Mouse (Mus musculus): ENCODE data around the gene Syn3. TPM values are rescaled to one million over a fixed set of nuclear protein-coding genes. Genes with fewer than 3 reads are reported as not detected.

Syn3 gene
- 0.59 and 0.66 TPM in 2 replicates for polyA plus RNA-seq (2012; rRNA removed; ENCODE audit: low replicate concordance)

GRCm38 (mm10) chr10:86498673-86499391, at the start of gene Syn3:
Syn3 (minus strand) TSS chr10:86498896.

DNA sequence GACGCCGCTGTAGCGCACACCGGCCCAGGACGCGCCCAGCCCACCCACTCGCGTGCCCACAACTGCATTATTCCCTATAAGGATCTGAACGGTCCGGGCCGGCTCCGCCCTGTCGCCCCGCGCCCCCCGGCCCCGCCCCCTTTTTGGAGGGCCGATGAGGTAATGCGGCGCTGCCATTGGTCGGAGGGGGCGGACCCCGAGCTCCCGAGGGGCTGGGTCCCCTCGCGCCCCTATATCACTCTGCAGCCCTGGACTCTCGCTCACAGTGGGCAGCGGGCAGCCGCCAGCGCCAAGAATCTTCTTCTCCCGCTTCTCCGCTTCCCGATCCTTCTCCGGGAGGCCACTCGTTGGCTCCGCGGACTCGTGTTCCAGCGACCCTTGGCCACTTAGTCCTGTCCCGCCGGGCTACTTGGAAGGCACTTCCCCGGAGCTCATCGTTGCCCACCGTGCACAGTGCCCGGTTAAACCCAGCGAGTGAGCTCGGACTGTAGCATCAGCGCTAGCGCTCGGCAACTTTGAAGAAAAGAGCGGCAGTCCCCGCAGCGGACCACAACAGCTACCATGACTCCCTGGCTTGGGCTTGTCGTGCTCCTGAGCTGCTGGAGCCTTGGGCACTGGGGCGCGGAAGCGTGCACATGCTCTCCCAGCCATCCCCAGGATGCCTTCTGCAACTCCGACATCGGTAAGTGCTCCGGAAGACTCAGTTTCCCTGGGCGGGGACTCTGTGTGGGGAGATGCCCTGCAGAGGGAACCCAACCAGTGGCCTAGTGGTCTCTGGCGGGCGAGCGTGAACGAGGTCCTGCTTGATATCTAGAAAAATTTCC, 198.2 kb downstream of the Syn3 start, which contains the start of gene Timp3:
Timp3 (plus strand) TSS at position 80 of the 824 bp plus-strand sequence.

DNA sequence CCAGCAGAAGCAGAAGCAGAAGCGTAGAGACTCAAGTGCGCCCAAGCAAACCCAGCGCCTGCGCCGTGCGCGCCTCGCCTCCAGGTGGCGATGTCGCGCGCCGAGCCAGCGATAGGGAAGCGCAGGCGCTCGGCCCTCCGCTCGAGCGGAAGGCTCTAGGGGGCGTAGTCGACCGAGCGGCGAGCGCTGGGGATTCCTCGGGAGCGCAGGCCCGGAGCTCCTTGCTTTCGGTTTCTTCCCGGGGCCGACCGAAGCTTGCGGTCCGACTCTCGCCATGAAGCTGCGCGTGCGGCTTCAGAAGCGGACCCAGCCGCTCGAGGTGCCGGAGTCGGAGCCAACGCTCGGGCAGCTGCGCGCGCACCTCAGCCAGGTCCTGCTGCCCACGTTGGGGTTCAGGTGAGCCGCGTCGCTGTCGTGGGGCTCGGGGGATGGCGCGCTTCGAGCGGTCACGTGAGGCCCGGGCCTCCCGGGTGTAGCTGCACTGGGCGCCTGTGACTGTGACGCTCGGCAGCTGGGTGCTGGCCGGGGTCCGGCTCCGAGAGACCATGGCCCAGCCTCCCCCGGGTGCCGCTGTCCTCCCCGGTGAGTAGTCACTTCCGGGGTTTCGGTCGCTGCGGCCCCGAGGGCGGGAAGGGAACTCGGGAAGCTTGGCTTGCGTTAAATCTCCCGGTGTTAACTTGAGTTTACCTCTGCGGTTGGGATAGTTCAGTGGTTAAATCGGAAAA, 476.8 kb downstream of the Syn3 start, which contains the start of gene Fbxo7:
Fbxo7 (plus strand) TSS at position 224 of the 725 bp plus-strand sequence.

GRCm38 (mm10) chr10:86011781-86012180, 486.9 kb downstream of the Syn3 start, which contains the start of gene Bpifc:
Bpifc (minus strand) TSS chr10:86011895.

Other genes starting within 250 kb of the Syn3 start
- gene Timp3, start 198.5 kb downstream of the Syn3 start, polyA plus RNA-seq (2012; rRNA removed; ENCODE audit: low replicate concordance) = 144 and 223 TPM in 2 replicates
- 19.7 and 43.5 TPM in 2 replicates for gene Hsp90b1, start 206.6 kb upstream of the Syn3 start, polyA plus RNA-seq (2012; rRNA removed; ENCODE audit: low replicate concordance)
- gene Ttc41, start 206.9 kb upstream of the Syn3 start, polyA plus RNA-seq (2012; rRNA removed; ENCODE audit: low replicate concordance) = 0.33 and 0.85 TPM in 2 replicates